Mouse (Mus musculus) megakaryocyte progenitor cell, adult 5-6 weeks (primary cell): Measurements from ENCODE around the gene Gm20388. TPM values are rescaled to one million over a fixed set of nuclear protein-coding genes. Genes with fewer than 3 reads are reported as not detected.
A peak's percentile ranks its signal among the peaks of the same experiment; 100 is the strongest.

Source experiments
- ATAC-seq: replicated peaks from 2 replicates; pipeline ENCODE4 v1.8.0; 2016; ENCODE audit warnings: mild to moderate bottlenecking, moderate TSS enrichment, inconsistent platforms; ENCODE audit not compliant: poor library complexity
- total RNA-seq, 2 experiments: library from RNA; stranded (forward) in 1 of 2; stranded (reverse) in 1 of 2; fragments of 157-497, 149-512 nt in 1 of 2; fragments of 200-1000 nt in 1 of 2; gene quantifications; 2 replicates each; pipeline versions ENCODE4 v1.2.3 to v1.2.4; 2015 to 2017

The Gm20388 gene
- total RNA-seq, 2 experiments from 2014 or later = 18.6 TPM; not detected in 1

DNA sequence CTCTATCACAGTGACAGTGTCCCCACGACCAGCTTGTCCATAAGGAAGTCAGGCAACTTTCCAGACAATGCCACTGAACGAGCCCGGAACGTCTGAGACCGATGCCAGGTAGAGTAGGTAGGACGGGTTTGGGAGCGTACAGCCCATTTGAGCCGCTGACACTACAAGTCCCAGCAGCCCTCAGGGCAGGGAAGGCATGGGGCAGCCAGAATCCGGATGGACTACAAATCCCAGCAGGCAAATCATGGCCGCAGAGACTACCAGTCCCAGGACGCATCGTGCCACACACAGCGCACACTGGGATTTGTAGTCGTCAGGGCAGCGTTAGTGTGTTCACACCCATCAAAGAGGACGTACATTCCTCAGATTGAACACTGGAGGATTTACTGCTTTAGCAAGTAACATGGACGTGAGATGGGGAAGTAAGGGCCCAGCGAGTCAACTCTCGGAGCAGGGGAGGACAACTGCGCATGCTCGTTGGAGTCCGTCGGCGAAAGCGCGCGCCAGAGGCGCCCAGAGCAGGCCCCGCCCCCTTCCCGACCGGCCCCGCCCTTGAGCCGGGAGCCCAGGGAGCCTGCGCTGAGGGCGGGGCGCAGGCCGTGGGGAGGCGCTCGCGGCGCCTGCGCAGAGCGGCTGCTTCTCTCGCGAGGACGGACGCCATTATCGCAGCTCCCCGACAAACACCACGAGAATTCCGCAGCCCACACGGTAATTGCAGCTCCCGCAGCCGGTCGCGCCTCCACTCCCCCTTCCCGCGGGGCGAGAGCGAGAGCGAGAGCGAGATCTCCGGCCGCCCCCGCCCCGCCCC is 2039.5 kb downstream of the Gm20388 start:
- peak; percentile 72 for ATAC-seq

DNA sequence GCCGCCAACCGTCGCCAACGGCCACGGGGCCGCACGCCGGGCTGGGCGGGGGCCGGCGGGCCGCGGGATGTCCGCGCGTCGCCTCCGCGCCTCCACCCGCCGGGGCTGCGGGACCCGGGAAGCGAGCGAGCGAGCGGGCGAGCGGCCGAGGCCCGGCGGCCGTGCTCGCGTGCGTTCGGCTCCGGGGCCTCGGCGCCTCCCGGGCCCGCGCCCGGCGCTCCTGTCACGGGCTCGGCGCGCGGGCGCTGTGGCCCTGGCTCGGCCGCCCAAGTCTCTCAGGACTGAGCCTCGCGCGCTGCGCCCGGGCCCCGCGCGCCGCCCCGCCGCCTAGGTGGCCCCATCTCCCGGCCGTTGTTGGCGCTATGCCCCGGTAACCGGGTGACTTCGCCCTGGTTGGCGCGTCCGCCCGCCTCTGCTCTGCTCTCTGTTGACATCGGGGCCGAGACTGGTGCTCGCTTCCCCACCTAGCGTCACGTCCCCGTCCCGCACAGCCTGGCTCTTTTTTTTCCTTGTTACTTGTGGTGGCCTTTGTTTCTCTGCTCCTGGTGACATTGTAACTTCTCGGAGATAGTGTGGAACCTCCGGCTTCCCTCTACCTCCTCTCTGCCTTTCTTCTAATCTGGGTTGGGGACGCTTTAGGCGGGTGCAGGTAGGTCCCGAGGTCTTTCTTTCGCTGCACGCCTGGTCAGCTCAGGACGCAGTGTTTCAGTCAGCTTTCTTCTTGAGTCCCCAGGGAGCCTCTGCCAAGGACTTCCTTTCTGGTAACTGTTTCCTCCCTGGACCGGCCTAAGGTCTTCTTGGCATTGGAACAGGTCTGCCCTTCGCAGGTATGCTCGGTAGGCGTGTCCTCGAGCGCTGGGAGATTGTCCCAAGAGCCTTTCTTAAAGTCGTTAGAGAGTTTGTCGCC is 2040.4 kb downstream of the Gm20388 start:
- ATAC-seq = no peak

- no peak for ATAC-seq
Measured at GRCm38 (mm10) chr8:121951656-121952009, 2041.0 kb downstream of the Gm20388 start.

- no peak for ATAC-seq
Measured at GRCm38 (mm10) chr8:121952122-121952521, 2041.5 kb downstream of the Gm20388 start.

GRCm38 (mm10) chr8:121952800-121953199 is 2042.2 kb downstream of the Gm20388 start:
- ATAC-seq = no peak

- ATAC-seq = no peak
Measured at GRCm38 (mm10) chr8:121953821-121954545, 2043.3 kb downstream of the Gm20388 start.

DNA sequence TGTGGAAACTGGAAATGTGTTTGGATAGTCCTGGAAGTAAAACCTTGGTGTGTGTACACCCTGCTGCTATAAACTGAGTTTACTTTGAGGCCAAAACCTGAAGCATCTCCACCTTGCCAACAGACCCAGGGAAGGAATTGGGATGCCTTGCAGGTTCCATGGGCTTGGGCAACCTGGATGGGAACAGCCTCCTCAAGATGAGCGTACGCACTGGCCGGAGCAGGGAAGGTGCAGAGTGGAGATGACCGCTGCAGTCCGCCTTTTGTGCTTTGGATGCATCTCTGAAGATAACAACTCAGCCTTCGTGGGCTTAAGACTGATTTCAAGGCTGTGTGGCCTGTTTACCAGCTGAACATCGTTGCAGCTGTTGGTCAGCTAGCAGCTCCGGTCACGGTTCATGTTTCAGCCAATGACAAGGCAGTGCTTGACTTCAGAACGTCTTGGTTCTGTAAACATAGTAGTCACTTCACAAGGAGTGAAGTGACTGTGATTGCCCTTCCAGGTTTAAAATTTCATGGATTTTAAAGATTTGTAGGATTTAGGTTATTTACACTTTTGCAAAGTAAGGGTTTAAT is 2044.4 kb downstream of the Gm20388 start:
- ATAC-seq = no peak

- ATAC-seq = peak; percentile 76
Measured at GRCm38 (mm10) chr8:121955825-121956500, 2045.3 kb downstream of the Gm20388 start.

GRCm38 (mm10) chr8:121958395-121958794 is 2047.8 kb downstream of the Gm20388 start:
- ATAC-seq = no peak

DNA sequence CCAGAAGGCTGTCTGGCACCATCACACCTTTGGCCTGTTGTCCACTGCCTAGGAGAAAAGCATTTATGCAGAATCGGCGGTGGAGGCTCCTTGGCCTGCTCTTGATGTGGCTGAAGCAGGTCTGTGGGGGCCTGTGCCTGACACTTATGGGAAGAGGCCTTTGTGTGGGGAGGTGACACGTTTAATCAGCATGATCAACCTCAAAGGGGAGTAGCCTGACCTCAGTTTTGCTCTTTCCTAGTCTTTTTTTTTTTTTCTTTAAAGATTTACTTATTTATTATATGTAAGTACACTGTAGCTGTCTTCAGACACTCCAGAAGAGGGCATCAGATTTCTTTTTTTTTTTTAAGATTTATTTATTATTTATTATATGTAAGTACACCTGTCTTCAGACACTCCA is 2052.3 kb downstream of the Gm20388 start:
- ATAC-seq = no peak

- no peak for ATAC-seq
Measured at GRCm38 (mm10) chr8:121964716-121965512, 2054.3 kb downstream of the Gm20388 start.

DNA sequence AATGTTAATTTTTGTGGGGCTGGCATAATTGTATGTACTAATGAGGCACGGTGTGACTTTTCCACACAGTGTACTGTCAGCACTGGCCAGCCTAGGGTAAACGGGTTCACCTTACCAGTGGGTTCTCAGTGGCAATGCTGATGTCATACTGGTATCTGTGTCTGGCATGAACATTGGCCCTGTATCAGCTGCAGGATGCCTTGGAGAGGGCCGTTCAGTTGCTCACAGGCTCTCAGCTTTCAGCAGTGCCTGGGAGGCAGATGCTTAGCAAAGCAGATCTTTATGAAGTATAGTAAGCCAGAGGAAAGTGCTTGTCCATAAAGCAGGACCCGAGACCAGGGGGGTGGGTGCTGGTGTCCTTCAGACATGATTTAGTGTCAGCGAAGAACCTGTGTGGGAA is 2055.5 kb downstream of the Gm20388 start:
- no peak for ATAC-seq

- no peak for ATAC-seq
Measured at GRCm38 (mm10) chr8:121966714-121967448, 2056.2 kb downstream of the Gm20388 start.

- no peak for ATAC-seq
Measured at GRCm38 (mm10) chr8:121967977-121968376, 2057.3 kb downstream of the Gm20388 start.

DNA sequence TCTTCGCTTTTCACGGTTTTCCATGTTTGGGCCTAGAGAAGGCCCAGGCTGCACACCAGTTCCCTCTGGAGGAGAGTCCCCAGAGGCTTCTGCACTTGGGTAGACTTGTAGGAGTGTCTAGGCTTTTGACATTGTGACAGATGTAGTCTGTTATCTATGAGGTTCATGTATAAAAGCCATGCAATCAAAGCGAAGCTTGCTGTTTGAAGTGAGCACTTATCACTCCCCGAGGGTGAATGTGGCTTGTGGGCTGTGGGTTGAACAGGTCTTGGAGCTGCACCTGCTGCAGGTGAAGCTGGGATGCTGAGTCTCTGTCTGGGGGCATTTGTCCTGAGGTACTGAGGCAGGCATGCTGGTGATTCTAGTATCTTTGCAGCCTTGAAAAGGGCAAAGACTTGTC is 2057.9 kb downstream of the Gm20388 start:
- peak; percentile 79 for ATAC-seq

DNA sequence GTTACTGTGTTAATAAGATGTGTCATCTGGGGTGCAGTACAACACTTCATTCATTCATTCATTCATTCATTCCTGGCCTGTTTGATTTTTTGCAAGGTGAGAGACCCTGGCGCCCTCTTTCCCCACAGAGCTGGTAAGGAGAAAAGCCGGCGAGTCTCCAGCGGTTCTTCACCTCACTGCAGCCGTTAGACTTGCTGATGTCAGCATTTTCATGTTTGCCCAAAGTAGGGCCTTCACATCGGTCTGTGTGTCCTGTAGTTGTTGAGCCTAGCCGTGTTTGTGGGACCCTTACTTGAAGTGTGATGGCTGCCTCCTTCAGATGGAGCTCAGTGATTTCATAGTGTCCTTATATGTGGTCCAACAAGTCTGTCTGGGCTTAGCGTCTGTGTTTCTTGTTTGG is 2059.6 kb downstream of the Gm20388 start:
- no peak for ATAC-seq

DNA sequence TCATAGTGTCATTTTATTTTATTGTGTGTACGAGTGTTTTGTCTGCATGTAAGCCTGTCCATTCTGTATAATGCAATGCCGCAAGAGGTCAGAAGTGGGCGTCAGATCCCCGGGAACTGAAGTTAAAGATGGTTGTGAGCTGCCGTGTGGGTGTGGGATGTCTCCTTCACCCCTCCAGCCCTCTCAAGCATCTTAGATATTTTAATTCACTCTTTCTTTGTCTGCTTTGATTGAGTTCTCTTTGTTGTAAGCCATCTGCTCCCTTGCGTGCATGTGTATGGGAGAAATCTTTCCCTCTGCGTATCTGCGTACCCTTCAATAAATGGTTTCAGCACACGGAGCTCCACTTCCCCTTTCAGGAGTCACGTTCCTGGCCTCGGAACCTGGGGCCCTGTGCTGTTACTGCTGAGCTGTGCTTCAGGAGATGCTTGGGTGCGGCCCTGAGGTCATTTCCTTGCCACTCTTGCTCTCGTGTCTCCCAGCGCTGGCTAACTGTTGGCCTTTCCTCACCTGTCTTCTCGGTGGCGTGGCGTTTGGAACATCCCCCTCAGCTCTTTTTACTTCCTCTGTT is 2060.9 kb downstream of the Gm20388 start:
- ATAC-seq = peak; percentile 65

DNA sequence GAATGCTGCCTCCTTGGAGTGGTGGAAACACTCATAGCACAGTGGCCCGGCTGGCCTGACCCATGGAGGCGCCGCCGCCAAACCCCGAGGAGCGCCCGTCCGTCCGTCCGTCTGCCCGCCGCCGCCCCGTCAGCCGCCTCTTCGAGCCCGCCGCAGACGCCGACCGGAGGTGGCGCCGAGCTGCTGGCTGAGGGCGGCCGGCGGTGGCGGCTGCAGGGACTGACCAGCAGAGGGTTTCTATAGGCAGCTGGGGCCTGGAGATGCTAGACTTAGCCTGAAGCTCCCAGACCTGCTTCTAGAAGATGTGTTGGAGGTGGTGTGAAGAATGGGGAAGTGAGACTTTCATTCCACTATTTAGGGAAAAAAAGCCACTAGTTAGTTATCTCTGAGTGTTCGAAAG is 2063.3 kb downstream of the Gm20388 start:
- peak; percentile 64 for ATAC-seq
